Mouse (Mus musculus) hindbrain, embryonic 15.5 days (tissue): ENCODE results near the gene Gm10282. TPM values are rescaled to one million over a fixed set of nuclear protein-coding genes. Genes with fewer than 3 reads are reported as not detected.
A peak's percentile ranks its signal among the peaks of the same experiment; 100 is the strongest.

ENCODE experiments used
- ATAC-seq: fragments of 200-750 bp; cut with Nextera tagmentation; 2 replicates; pipeline ENCODE4 v1.8.0; 2017; ENCODE audit warnings: low read depth, moderate number of reproducible peaks, moderate TSS enrichment; ENCODE audit not compliant: low FRiP score
- H3K27ac ChIP-seq: fragments of 300-500 bp; sonication (generic); replicated peaks from 2 replicates; pipeline ENCODE4 v1.5.1; 2015; ENCODE audit warnings: mild to moderate bottlenecking, inconsistent platforms
- H3K27me3 ChIP-seq: fragments of 300-500 bp; sonication (generic); 2 replicates; pipeline ENCODE4 v1.6.1; 2015; ENCODE audit warnings: control low read depth, inconsistent platforms
- H3K36me3 ChIP-seq: fragments of 300-500 bp; sonication (generic); 2 replicates; pipeline ENCODE4 v1.6.1; 2015; ENCODE audit warnings: control low read depth, inconsistent platforms
- H3K4me1 ChIP-seq: fragments of 300-500 bp; sonication (generic); replicated peaks from 2 replicates; pipeline ENCODE4 v1.6.1; 2015; ENCODE audit warnings: control low read depth, inconsistent platforms
- H3K4me2 ChIP-seq: fragments of 300-500 bp; sonication (generic); 2 replicates; pipeline ENCODE4 v1.6.1; 2015; ENCODE audit warnings: moderate library complexity, mild to moderate bottlenecking, inconsistent platforms
- H3K4me3 ChIP-seq: fragments of 300-500 bp; sonication (generic); 2 replicates; pipeline ENCODE4 v1.5.1; 2015; ENCODE audit warnings: mild to moderate bottlenecking, inconsistent platforms
- H3K9ac ChIP-seq: fragments of 300-500 bp; sonication (generic); 2 replicates; pipeline ENCODE4 v1.6.1; 2015; ENCODE audit warnings: inconsistent platforms
- H3K9me3 ChIP-seq: fragments of 300-500 bp; sonication (generic); 2 replicates; pipeline ENCODE4 v1.6.1; 2016; ENCODE audit warnings: control low read depth, inconsistent platforms
- WGBS: fragments of 180-500 bp; shearing (Covaris S2); methylation state at CpG from one replicate; pipeline ENCODE4 v1.1.7; 2015; 5-methylcytosine and 5-hydroxymethylcytosine counted together
- polyA plus RNA-seq: library from polyadenylated mRNA; unstranded; fragments of >200 nt; fragmentation: Nextera tagmentation; extraction: Ambion mirVana; gene quantifications from 2 replicates; pipeline ENCODE4 v1.2.1, GENCODE M21; 2015

The Gm10282 gene
- polyA plus RNA-seq, 1 experiment from 2014 or later, result 9.8 TPM

- WGBS, result 85% methylated on average over 4 of the region's 4 CpGs
- Histone ChIP-seq H3K27me3 (no peaks in the 10 kb centered on the region), H3K9me3 (no peaks in the 10 kb centered on the region), H3K36me3 (no peaks in the 10 kb centered on the region), H3K4me3 (no peak overlapping the region), H3K27ac (no peak overlapping the region), H3K9ac (no peak overlapping the region), H3K4me1 (no peaks in the 10 kb centered on the region), H3K4me2 (no peak overlapping the region)
- no peak for ATAC-seq
Observed at GRCm38 (mm10) chr8:72285285-72285684, 19.8 kb downstream of the Gm10282 start.

- no peaks in the 10 kb centered on the region for H3K9me3 ChIP-seq
- no peaks in the 10 kb centered on the region for H3K36me3 ChIP-seq
- H3K9ac ChIP-seq, result no peak overlapping the region
- H3K4me3 ChIP-seq, result no peak overlapping the region
- H3K4me2 ChIP-seq, result no peak overlapping the region
- WGBS, result 35% methylated on average over 3 of the region's 3 CpGs
- ATAC-seq, result peak; percentile 3; the same call in 1 of the 2 replicates
- H3K4me1 ChIP-seq, result no peaks in the 10 kb centered on the region
- H3K27ac ChIP-seq, result no peak overlapping the region
- H3K27me3 ChIP-seq, result no peaks in the 10 kb centered on the region
Observed at GRCm38 (mm10) chr8:72281634-72282033, 23.4 kb downstream of the Gm10282 start.

- WGBS, result 79% methylated on average over 7 of the region's 7 CpGs
- Histone ChIP-seq H3K4me1 (no peaks in the 10 kb centered on the region), H3K27me3 (no peaks in the 10 kb centered on the region), H3K4me2 (no peak overlapping the region), H3K4me3 (no peak overlapping the region), H3K9ac (no peak overlapping the region), H3K9me3 (no peaks in the 10 kb centered on the region), H3K36me3 (no peaks in the 10 kb centered on the region), H3K27ac (no peak overlapping the region)
- no peak for ATAC-seq
Observed at GRCm38 (mm10) chr8:72279151-72279550, 25.9 kb downstream of the Gm10282 start.

GRCm38 (mm10) chr8:72277244-72277643, 27.8 kb downstream of the Gm10282 start:
- H3K36me3 ChIP-seq, result no peaks in the 10 kb centered on the region
- WGBS, result 90% methylated on average over 3 of the region's 3 CpGs
- no peaks in the 10 kb centered on the region for H3K9me3 ChIP-seq

GRCm38 (mm10) chr8:72273807-72274206, 31.3 kb downstream of the Gm10282 start:
- ATAC-seq, result no peak
- WGBS, result 84% methylated on average over 5 of the region's 5 CpGs
- no peaks in the 10 kb centered on the region for H3K9me3 ChIP-seq

More at GRCm38 (mm10) chr8:72277244-72277643, 27.8 kb downstream of the Gm10282 start:
- H3K4me2 ChIP-seq, result no peak overlapping the region
- H3K27me3 ChIP-seq, result no peaks in the 10 kb centered on the region
- H3K9ac ChIP-seq, result no peak overlapping the region
- H3K4me1 ChIP-seq, result no peaks in the 10 kb centered on the region
- ATAC-seq, result no peak
- H3K4me3 ChIP-seq, result no peak overlapping the region
- no peak overlapping the region for H3K27ac ChIP-seq

GRCm38 (mm10) chr8:72273111-72273770, 31.8 kb downstream of the Gm10282 start:
- ATAC-seq, result no peak
- no peak overlapping the region for H3K4me2 ChIP-seq
- H3K4me3 ChIP-seq, result no peak overlapping the region
- no peak overlapping the region for H3K27ac ChIP-seq
- no peak overlapping the region for H3K9ac ChIP-seq
- H3K9me3 ChIP-seq, result no peaks in the 10 kb centered on the region
- H3K4me1 ChIP-seq, result no peaks in the 10 kb centered on the region
- H3K36me3 ChIP-seq, result no peaks in the 10 kb centered on the region
- H3K27me3 ChIP-seq, result no peaks in the 10 kb centered on the region
- WGBS, result 82% methylated on average over 1 of the region's 1 CpGs

More at GRCm38 (mm10) chr8:72273807-72274206, 31.3 kb downstream of the Gm10282 start:
- no peak overlapping the region for H3K4me2 ChIP-seq
- H3K4me1 ChIP-seq, result no peaks in the 10 kb centered on the region
- no peak overlapping the region for H3K9ac ChIP-seq
- H3K4me3 ChIP-seq, result no peak overlapping the region
- no peaks in the 10 kb centered on the region for H3K27me3 ChIP-seq
- H3K36me3 ChIP-seq, result no peaks in the 10 kb centered on the region
- H3K27ac ChIP-seq, result no peak overlapping the region

- Histone ChIP-seq H3K4me1 (no peaks in the 10 kb centered on the region), H3K9ac (no peak overlapping the region), H3K27me3 (no peaks in the 10 kb centered on the region), H3K27ac (no peak overlapping the region), H3K36me3 (no peaks in the 10 kb centered on the region), H3K4me3 (no peak overlapping the region), H3K4me2 (no peak overlapping the region), H3K9me3 (no peaks in the 10 kb centered on the region)
- 0 out of 2 replicates have a peak, but pooled peaks have one; percentile 63 for ATAC-seq
- 27% methylated on average over 3 of the region's 3 CpGs for WGBS
Observed at GRCm38 (mm10) chr8:72272361-72272760, 32.7 kb downstream of the Gm10282 start.

- no peak for ATAC-seq
- Histone ChIP-seq H3K9me3 (no peaks in the 10 kb centered on the region), H3K27ac (no peak overlapping the region), H3K9ac (no peak overlapping the region), H3K27me3 (no peaks in the 10 kb centered on the region), H3K4me1 (no peaks in the 10 kb centered on the region), H3K4me3 (no peak overlapping the region), H3K36me3 (no peaks in the 10 kb centered on the region), H3K4me2 (no peak overlapping the region)
- 72% methylated on average over 3 of the region's 3 CpGs for whole genome bisulfite sequencing
Observed at GRCm38 (mm10) chr8:72271691-72272090, 33.4 kb downstream of the Gm10282 start.

GRCm38 (mm10) chr8:72271051-72271660, 33.9 kb downstream of the Gm10282 start:
- H3K4me2 ChIP-seq, result no peak overlapping the region
- no peaks in the 10 kb centered on the region for H3K27me3 ChIP-seq
- H3K9ac ChIP-seq, result no peak overlapping the region
- no peak overlapping the region for H3K4me3 ChIP-seq
- 80% methylated on average over 11 of the region's 11 CpGs for WGBS
- no peak for ATAC-seq
- H3K36me3 ChIP-seq, result no peaks in the 10 kb centered on the region
- H3K4me1 ChIP-seq, result no peaks in the 10 kb centered on the region
- no peaks in the 10 kb centered on the region for H3K9me3 ChIP-seq
- H3K27ac ChIP-seq, result no peak overlapping the region

GRCm38 (mm10) chr8:72270606-72271005, 34.5 kb downstream of the Gm10282 start:
- 90% methylated on average over 12 of the region's 12 CpGs for WGBS

GRCm38 (mm10) chr8:72268356-72268755, 36.7 kb downstream of the Gm10282 start:
- 92% methylated on average over 15 of the region's 15 CpGs for WGBS
- no peaks in the 10 kb centered on the region for H3K27me3 ChIP-seq
- no peak overlapping the region for H3K4me2 ChIP-seq
- no peak overlapping the region for H3K9ac ChIP-seq
- no peaks in the 10 kb centered on the region for H3K4me1 ChIP-seq
- no peak overlapping the region for H3K4me3 ChIP-seq
- no peaks in the 10 kb centered on the region for H3K9me3 ChIP-seq
- H3K36me3 ChIP-seq, result no peaks in the 10 kb centered on the region
- H3K27ac ChIP-seq, result peak overlapping the region; percentile 39; the same call in 1 of the 2 replicates
- ATAC-seq, result no peak

More at GRCm38 (mm10) chr8:72270606-72271005, 34.5 kb downstream of the Gm10282 start:
- ATAC-seq, result no peak
- no peaks in the 10 kb centered on the region for H3K9me3 ChIP-seq
- H3K4me3 ChIP-seq, result no peak overlapping the region
- no peak overlapping the region for H3K9ac ChIP-seq
- no peak overlapping the region for H3K27ac ChIP-seq
- H3K36me3 ChIP-seq, result no peaks in the 10 kb centered on the region
- no peak overlapping the region for H3K4me2 ChIP-seq
- H3K4me1 ChIP-seq, result no peaks in the 10 kb centered on the region
- H3K27me3 ChIP-seq, result no peaks in the 10 kb centered on the region

- Histone ChIP-seq H3K9ac (no peak overlapping the region), H3K4me2 (no peak overlapping the region), H3K9me3 (no peaks in the 10 kb centered on the region), H3K27ac (no peak overlapping the region), H3K36me3 (no peaks in the 10 kb centered on the region), H3K4me1 (no peaks in the 10 kb centered on the region), H3K27me3 (no peaks in the 10 kb centered on the region), H3K4me3 (no peak overlapping the region)
- no peak for ATAC-seq
- 98% methylated on average over 8 of the region's 8 CpGs for WGBS
Observed at GRCm38 (mm10) chr8:72267106-72267505, 38.0 kb downstream of the Gm10282 start.
